Mouse (Mus musculus): Measurements from ENCODE around the gene Hat1. TPM values are rescaled to one million over a fixed set of nuclear protein-coding genes. Genes with fewer than 3 reads are reported as not detected.

Gene Hat1
- polyA plus RNA-seq (2016; fragmentation: Nextera tagmentation; extraction: Ambion mirVana) = 161 and 182 TPM in 2 replicates

DNA sequence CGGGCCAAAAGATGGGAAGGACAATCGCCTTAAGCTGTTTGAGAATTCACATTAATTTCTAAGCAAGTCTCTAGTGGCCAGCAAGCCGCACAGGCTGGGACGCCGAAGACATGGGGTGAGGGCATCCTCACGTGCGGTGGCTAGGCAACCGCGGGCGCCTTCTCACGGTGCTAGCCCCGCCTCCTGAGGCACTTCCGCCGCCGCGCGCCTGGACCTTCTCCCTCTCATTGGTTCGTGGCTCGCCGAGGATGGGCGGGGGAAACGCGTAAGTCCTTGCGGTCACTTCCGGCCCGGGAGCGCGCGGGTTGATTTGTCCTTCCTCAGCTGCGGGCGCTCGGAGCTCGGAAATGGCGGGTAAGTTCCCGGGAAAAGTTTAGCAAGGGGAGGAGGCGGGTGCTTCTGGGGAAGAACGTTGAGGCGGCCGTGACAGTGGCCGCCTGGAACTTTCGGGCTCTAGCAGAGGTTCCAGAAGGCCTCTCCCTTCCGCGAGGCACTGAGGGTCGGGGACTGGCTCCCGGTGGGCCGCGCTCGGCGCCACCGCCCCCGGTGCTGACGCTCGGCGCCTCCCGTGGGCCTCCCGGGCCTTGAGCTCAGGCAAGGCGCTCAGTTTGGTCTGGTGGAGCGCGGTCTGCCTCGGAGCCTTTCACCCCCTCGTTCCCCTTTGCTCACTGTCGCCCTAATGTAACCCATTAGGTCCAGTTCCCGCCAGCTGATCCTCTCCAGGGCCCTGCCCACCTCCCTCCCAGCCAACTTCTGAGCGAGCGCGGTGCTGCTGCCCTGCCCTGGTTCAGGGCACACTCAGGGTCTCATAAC, at the start of gene Hat1:
TSS of gene Hat1 (plus strand) at position 8 of the 813 bp plus-strand sequence.
- H3K27me3 ChIP-seq (ENCODE audit: insufficient read depth, poor library complexity, severe bottlenecking) = no peaks in the 10 kb centered on the region
- H3K4me1 ChIP-seq = peaks cover 5% of the 10 kb centered on the region
- DNase-seq (ENCODE audit: low spot score) = peak; percentile 99
- H3K4me3 ChIP-seq = peak within 1 kb of the TSS; percentile 96
- peaks cover 27% of the 10 kb centered on the region for H3K36me3 ChIP-seq
- H3K9me3 ChIP-seq = no peaks in the 10 kb centered on the region
- under 1% methylated on average over 66 of the region's 66 CpGs for WGBS
- H3K27ac ChIP-seq = peak within 1 kb of the TSS; percentile 93

GRCm38 (mm10) chr2:71340126-71340525, 48.6 kb upstream of the Hat1 start:
- H3K9me3 ChIP-seq = no peaks in the 10 kb centered on the region
- peaks cover 6% of the 10 kb centered on the region; the same call in 1 of the 2 replicates for H3K4me1 ChIP-seq
- 71% methylated on average over 5 of the region's 5 CpGs for WGBS
- H3K36me3 ChIP-seq = peaks cover 28% of the 10 kb centered on the region; the same call in 1 of the 2 replicates
- H3K27me3 ChIP-seq (ENCODE audit: insufficient read depth, poor library complexity, severe bottlenecking) = no peaks in the 10 kb centered on the region
- H3K4me3 ChIP-seq = no peak overlapping the region
- no peak overlapping the region for H3K27ac ChIP-seq
- no peak for DNase-seq (ENCODE audit: low spot score)

DNA sequence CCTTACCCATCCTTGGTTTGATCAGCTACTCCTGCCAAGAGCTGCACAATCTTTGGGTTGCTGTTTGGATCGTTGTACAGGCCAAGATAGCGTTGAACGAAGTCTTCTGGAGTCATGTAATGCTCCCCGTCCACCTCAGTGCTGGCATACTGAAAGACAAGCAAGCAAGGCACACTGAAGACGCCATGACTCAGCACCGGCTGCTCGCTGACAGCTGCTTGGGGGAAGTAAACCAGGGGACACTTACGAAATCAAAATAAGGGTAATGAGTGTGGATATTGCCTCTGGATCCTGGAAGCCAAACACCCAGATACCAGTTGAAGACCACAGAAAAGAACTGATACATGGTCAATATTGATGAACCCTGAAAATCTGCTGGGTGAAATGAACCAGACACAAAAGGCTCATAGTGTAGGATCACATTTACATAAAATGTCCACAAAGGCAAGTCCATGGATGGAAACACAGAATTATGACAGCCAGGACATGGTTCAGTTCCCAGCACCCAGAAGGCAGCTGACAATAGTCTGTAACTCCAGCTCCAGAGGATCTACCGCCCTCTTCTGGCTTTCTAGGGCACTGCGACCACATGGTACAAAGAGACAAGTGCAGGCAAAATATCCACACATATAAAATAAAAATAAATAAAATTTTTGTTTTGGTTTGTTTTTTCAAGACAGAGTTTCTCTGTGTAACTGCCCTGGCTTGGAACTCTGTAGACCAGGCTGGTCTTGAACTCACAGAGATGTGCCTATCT, 44.7 kb upstream of the Hat1 start:
- Histone ChIP-seq H3K9me3 (no peaks in the 10 kb centered on the region), H3K36me3 (peaks cover 28% of the 10 kb centered on the region; the same call in 1 of the 2 replicates), H3K4me3 (no peak overlapping the region), H3K27me3 (ENCODE audit: insufficient read depth, poor library complexity, severe bottlenecking) (no peaks in the 10 kb centered on the region), H3K27ac (no peak overlapping the region), H3K4me1 (peaks cover 11% of the 10 kb centered on the region; the same call in 1 of the 2 replicates)
- DNase-seq (ENCODE audit: low spot score) = no peak
- 91% methylated on average over 10 of the region's 10 CpGs for WGBS

DNA sequence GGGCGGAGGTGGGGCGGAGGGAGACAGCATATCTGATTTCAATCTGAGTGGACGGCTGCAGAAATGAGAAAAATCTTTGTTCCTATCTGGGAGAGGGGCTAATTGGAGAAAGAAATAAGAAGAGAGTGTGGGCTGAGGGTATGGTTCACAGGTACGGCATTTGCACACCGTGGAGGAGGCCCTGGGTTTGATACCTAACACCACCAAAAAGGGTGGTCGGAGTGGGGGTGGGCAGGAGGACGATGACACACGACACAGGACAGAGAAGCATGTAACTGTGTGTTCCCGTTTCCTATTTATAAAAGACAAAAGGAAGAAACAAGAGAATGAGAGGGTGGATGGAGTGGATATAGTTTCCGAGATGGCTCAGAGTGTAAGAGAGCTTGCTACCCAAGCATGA, 41.6 kb upstream of the Hat1 start:
- Histone ChIP-seq H3K9me3 (no peaks in the 10 kb centered on the region), H3K4me1 (0 out of 2 replicates have a peak, but pooled peaks cover 5% of the 10 kb centered on the region), H3K27ac (no peak overlapping the region), H3K36me3 (peaks cover 27% of the 10 kb centered on the region; the same call in 1 of the 2 replicates), H3K4me3 (no peak overlapping the region), H3K27me3 (ENCODE audit: insufficient read depth, poor library complexity, severe bottlenecking) (no peaks in the 10 kb centered on the region)
- 92% methylated on average over 10 of the region's 10 CpGs for WGBS
- no peak for DNase-seq (ENCODE audit: low spot score)

DNA sequence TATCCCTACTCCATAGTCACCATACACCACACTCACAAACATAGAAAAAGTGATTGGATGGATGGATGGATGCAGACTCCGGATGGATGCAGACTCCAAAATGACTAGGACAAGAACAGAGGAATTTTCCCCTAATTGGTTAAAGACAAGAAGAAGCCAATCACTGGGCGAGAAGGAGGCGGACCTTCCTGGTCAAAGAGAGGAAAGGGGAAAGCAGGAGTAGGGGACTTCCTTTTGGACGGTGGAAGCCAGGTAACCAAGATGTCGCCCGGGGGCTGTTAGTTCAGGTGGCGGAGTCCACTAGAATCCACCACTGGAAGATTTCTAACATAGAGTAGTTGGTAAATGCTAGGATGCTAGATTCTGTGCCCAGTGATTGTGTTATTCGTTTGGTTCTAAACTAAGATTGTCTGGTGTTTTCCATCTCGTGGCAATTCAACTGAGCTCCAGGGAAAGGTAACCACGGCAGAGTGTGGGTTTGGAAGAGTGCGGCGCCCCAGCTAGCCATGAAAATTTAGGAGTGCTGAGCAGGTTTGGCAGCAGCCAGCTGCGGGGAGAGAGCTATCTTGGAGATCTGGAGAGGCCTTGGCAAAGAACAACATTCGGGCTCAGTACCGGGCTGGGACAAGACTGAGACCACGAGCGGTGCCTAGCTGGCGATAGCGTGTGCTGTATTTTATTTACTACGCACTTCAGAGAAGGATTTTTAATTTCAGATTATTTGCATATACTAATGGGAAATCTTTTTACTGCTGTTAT, 40.8 kb upstream of the Hat1 start:
- Histone ChIP-seq H3K27ac (no peak overlapping the region), H3K4me1 (0 out of 2 replicates have a peak, but pooled peaks cover 5% of the 10 kb centered on the region), H3K4me3 (no peak overlapping the region), H3K36me3 (peaks cover 20% of the 10 kb centered on the region; the same call in 1 of the 2 replicates), H3K27me3 (ENCODE audit: insufficient read depth, poor library complexity, severe bottlenecking) (no peaks in the 10 kb centered on the region), H3K9me3 (no peaks in the 10 kb centered on the region)
- 89% methylated on average over 20 of the region's 20 CpGs for WGBS
- no peak for DNase-seq (ENCODE audit: low spot score)

GRCm38 (mm10) chr2:71349511-71349910, 39.2 kb upstream of the Hat1 start:
- Histone ChIP-seq H3K27ac (no peak overlapping the region), H3K36me3 (0 out of 2 replicates have a peak, but pooled peaks cover 4% of the 10 kb centered on the region), H3K4me3 (no peak overlapping the region), H3K27me3 (ENCODE audit: insufficient read depth, poor library complexity, severe bottlenecking) (no peaks in the 10 kb centered on the region), H3K4me1 (peaks cover 17% of the 10 kb centered on the region), H3K9me3 (no peaks in the 10 kb centered on the region)
- 84% methylated on average over 2 of the region's 2 CpGs for WGBS
- no peak for DNase-seq (ENCODE audit: low spot score)

GRCm38 (mm10) chr2:71350181-71350580, 38.6 kb upstream of the Hat1 start:
- Histone ChIP-seq H3K27me3 (ENCODE audit: insufficient read depth, poor library complexity, severe bottlenecking) (no peaks in the 10 kb centered on the region), H3K4me3 (no peak overlapping the region), H3K27ac (no peak overlapping the region), H3K9me3 (no peaks in the 10 kb centered on the region), H3K36me3 (0 out of 2 replicates have a peak, but pooled peaks cover 4% of the 10 kb centered on the region), H3K4me1 (peaks cover 17% of the 10 kb centered on the region)
- WGBS = 71% methylated on average over 7 of the region's 7 CpGs
- no peak for DNase-seq (ENCODE audit: low spot score)

- Histone ChIP-seq H3K27ac (no peak overlapping the region), H3K27me3 (ENCODE audit: insufficient read depth, poor library complexity, severe bottlenecking) (no peaks in the 10 kb centered on the region), H3K9me3 (no peaks in the 10 kb centered on the region), H3K4me1 (peaks cover 17% of the 10 kb centered on the region), H3K4me3 (no peak overlapping the region), H3K36me3 (0 out of 2 replicates have a peak, but pooled peaks cover 4% of the 10 kb centered on the region)
- no peak for DNase-seq (ENCODE audit: low spot score)
- WGBS = 89% methylated on average over 11 of the region's 11 CpGs
Measured at GRCm38 (mm10) chr2:71350904-71351726, 37.6 kb upstream of the Hat1 start.

GRCm38 (mm10) chr2:71351727-71351987, 37.1 kb upstream of the Hat1 start:
- Histone ChIP-seq H3K27me3 (ENCODE audit: insufficient read depth, poor library complexity, severe bottlenecking) (no peaks in the 10 kb centered on the region), H3K4me1 (peaks cover 17% of the 10 kb centered on the region), H3K4me3 (no peak overlapping the region), H3K27ac (no peak overlapping the region), H3K9me3 (no peaks in the 10 kb centered on the region), H3K36me3 (0 out of 2 replicates have a peak, but pooled peaks cover 4% of the 10 kb centered on the region)
- no peak for DNase-seq (ENCODE audit: low spot score)
- 83% methylated on average over 3 of the region's 3 CpGs for WGBS

DNA sequence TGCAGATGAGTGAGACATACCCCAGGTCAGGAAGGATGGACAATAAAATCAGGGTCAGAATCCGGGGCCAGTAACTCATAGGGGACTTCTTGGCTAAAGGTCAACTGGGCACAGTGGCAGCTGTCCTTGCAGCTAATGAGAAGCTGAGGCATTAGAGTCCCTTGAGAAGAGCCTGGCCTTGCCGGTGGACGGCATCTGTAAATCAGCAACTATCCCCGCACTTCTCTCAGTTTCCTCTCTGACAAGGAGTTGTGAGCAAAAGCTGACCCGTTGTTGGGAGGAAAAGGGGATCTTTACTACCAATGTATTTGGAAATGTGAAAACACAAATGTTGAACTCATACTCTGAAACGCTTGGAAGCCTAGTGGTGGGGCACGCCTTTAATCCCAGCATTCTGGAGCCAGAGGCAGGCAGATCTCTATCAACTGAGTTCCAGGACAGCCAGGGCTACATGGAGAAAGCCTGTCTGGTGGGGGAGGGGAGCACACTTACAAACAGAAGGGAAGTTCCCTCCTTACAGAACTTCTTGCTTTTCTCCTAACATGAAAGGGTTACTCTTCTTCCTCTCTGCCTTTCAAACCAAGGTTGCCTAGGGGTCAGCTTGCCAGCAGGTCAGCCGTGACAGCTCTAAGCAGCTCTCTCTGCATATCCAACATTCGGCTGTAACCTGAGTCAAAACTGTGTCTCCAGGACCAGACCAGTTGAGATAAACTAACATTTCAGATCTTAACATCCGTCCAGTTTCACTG, 35.3 kb upstream of the Hat1 start:
- 55% methylated on average over 10 of the region's 10 CpGs for WGBS
- no peak for DNase-seq (ENCODE audit: low spot score)
- Histone ChIP-seq H3K9me3 (no peaks in the 10 kb centered on the region), H3K4me1 (peaks cover 12% of the 10 kb centered on the region), H3K27me3 (ENCODE audit: insufficient read depth, poor library complexity, severe bottlenecking) (no peaks in the 10 kb centered on the region), H3K27ac (peak overlapping the region; percentile 47), H3K36me3 (0 out of 2 replicates have a peak, but pooled peaks cover 5% of the 10 kb centered on the region), H3K4me3 (peak overlapping the region; percentile 3; the same call in 1 of the 2 replicates)

- Histone ChIP-seq H3K9me3 (no peaks in the 10 kb centered on the region), H3K4me3 (peak overlapping the region; percentile 3; the same call in 1 of the 2 replicates), H3K27me3 (ENCODE audit: insufficient read depth, poor library complexity, severe bottlenecking) (no peaks in the 10 kb centered on the region), H3K4me1 (peaks cover 12% of the 10 kb centered on the region), H3K27ac (peak overlapping the region; percentile 47), H3K36me3 (0 out of 2 replicates have a peak, but pooled peaks cover 8% of the 10 kb centered on the region)
- 44% methylated on average over 5 of the region's 5 CpGs for WGBS
- no peak for DNase-seq (ENCODE audit: low spot score)
Measured at GRCm38 (mm10) chr2:71354055-71354425, 34.7 kb upstream of the Hat1 start.
